Mouse (Mus musculus): ENCODE data around the gene Fam19a1.

The Fam19a1 gene

DNA sequence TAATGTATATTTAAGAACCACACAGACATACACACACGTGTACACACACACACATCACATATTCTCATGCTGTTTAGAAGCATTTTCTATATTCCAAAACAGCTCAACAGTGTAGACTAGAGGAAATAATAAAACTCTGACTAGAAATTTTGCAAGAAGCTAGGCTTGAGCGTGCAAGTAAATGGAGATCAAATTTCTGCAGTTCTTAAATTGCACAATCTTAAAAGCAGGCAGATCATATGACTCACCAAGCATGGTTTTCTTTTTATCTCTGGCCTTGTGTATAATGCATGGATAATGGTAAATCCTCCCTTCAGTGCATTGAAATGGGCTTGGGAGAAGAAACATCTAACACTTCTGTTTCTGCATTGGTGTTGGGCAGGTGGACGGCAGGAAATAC lies 564.9 kb downstream of the Fam19a1 start:
- no peak for DNase-seq (ENCODE audit: low spot score)

All from testis, postnatal 14 days (tissue).